Mouse (Mus musculus) c-Kit-positive CD71-negative TER-119-negative erythroid progenitor cells, embryonic 14.5 days (primary cell): ENCODE results near the gene Ctr9.

Source experiments
- DNase-seq: peaks from one replicate; pipeline ENCODE4 v3.0.0-alpha.2; 2013; ENCODE audit warnings: low read depth

Ctr9 gene

DNA sequence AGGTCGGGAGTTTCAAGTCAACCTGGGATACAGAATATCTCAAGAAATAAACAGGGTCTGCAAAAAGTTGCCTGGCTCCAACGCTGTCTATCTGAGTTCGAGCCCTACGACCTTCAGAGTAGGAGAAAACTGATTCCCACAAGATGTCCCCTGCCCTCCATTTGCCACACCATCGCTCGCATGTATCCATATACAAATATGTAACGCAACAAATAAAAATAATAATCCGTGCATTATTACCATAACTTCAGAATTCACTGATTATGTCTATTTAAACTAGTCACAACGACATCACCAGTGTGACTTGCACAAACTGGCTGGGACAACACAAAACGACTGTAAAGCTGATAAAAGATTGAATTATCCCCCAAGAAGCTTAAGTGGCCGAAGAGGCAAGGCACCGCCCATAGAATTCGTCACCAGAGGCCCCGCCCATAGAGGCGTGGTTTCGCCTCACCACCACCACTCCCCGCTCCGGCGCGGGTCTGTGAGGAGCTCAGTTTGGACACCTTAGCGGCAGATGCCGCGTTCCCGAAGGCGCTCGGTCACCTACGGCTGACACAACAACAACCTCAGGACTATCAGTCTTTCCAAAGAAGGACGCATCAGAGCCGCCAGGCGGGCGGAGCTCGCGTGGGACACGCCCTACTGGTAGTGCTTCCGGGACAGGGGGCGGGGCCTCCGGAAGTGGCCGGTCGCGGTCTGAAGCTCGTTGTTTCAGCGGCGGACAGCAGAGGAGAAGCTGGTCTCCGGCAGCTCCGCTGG lies at the start of gene Ctr9:
Gene Ctr9, plus strand, starts transcription at position 671 of the 765 bp plus-strand sequence.
- DNase-seq: peak; percentile 85

DNA sequence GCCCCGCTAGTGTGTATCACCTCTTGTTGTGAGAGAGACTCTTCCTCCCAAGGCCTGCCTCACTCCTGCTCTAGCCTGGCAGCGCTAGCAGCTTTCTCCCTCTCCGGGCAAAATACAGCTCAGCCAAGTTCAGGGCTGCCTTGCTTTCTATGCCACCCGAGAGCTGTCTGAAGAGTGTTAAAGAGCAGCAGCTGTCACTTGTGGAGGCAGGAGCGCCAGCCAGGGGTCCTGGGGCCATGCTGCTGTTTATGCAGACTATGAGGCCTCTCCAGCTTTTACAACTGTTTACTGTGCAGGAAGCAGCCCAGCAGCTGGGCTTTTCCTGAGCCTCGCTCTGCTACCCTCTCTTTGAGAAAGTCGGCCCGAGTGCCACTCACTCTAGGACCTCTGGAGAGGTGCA lies 47.7 kb upstream of the Ctr9 start:
- no peak for DNase-seq

DNA sequence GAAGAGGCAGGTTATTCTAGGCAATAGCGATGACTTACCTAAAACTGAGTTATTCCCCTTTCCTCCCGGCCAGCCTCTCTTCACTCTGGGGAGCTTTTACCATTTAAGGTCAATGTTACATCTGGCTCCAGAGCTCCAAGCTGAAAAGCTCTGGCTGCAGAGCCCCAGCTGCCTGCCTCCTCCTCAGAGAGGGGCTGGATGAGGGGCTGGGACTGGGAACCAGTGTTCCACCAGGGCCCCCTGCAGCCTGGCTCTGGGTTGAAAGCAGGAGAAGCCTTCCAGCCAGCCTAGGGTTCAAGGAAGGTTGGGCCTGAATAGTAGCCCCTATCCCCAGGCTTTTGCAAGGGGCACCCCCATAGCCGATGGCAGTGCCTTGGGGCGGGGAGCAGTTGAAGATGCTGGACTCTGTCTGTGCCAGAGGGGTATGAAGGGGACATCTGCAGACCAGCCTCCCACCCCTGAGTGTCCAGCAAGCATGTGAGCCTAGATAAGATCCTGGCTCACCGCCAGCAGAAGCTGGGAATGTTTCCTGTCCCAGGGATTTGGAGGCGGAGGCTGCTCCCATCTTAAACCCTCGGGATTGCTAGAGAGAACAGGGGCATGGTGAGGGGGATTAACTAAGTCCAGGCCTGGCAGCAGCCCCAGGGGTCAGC lies 46.6 kb upstream of the Ctr9 start, which contains the start of gene Mrvi1:
Gene Mrvi1, minus strand, starts transcription at position 409 of the 653 bp plus-strand sequence.
- no peak for DNase-seq

DNA sequence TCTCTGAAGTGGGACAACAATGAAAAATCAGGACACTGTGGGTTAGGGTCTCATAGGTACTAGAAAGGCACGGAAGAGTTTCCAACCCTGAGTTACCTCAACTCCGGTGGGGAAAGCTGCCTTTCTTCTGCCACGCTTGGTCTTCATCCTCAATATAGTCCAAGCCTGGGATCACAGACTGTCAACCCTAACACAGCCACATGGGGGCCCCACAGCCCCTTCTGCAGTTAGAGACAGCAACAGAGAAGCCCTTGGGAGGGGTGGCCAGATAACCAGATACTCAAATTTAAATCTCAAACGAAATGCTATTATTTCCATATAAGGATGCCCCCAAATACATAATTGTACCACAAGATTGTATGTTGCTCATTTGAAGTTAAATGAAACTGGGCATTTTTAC lies 46.0 kb upstream of the Ctr9 start:
- DNase-seq: no peak

DNA sequence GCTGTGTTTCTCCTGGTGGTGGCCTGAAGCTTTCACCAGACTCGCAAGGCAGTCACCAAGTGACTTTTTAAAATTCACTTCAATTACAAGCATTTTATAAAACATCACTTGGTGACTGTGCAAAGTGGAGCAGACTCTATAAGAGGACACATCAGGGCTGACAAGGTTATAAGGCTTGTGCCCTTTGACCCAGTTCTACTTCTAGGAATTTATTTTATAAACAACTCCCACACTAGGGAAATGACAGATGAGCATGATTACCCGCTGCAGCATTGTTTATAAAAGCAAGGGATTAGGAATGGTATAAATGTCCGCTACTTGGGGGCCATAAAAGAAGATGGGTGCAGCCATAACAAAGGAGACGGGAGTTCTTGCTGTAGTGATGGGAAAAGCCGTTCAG lies 45.1 kb upstream of the Ctr9 start:
- DNase-seq: no peak

DNA sequence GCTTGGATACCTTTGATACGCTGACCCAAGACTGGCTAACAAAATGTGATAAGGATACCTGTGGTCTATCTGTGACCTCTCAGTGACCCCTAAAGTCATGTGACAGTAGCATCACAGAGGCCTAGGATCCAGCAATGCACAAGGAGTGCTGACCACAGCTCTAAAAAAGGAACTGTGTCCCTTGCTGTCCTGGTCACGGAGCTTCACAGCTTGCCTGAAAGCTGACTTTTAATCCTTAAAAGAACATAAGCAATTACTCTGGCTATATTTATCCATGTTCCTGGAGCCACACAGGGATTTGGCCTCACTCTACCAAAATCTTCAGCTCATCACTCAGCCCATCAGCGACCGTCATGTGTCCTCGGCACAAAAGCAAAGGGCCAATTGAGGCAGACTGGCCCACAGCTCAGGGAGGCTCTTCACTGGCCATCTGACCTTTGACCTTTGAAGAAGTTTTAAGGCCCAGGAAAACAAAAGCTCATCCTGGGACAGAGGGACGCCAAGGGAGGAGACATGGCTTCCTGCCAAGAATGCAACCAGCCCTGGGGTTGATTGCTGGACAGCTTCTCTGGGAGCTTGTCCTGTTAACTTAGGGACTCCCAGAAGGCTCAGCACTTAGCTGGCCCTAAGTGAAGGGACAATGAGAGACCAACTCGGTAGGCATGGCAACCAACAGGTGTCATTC lies 43.0 kb upstream of the Ctr9 start:
- DNase-seq: no peak

DNA sequence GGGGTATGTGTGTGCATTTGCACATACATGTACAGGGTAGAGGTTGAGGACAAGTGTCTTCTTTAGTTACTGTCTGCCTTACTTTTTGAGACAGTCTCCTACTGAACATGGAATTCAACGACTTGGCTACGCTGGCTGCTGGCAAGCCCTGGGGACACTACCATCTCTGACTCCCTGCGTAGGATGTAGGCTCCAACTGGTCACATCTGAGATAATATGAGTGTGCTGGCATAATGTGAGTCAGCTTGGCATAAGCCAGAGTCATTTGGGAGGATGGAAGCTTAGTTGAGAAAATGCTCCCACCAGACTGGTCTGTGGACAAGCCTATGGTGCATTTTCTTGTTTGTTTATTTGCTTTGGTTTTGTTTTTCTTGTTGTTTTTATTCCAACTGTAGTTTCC lies 40.7 kb upstream of the Ctr9 start:
- no peak for DNase-seq

DNA sequence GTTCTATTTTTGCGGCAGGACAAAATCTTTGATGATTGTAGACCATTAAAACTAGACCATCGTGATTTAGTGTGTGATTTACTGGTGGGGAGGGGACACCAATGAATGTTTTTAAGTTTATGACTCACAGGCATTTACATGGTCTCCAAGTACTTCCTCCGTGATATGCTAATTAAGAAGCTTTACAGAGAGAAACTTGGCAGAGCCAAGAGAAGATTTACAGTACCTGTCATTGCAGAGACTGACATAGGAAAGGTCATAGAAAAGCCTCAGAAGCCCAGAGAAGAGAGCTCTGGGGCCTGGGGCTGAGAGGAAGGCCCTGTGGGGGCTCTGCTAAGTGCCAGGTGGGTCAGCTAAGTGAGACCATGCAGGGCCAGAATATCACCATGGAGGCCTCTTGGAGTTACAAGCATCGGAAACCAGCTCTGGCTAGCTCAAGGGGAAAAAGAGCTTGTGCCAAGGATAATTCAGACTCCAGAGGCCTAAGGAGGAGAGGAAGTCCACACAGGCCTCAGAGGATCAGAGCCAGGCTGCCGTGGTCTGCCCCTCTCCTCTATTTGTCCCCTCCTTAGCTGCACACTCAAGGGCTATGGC lies 39.4 kb upstream of the Ctr9 start:
- no peak for DNase-seq

DNA sequence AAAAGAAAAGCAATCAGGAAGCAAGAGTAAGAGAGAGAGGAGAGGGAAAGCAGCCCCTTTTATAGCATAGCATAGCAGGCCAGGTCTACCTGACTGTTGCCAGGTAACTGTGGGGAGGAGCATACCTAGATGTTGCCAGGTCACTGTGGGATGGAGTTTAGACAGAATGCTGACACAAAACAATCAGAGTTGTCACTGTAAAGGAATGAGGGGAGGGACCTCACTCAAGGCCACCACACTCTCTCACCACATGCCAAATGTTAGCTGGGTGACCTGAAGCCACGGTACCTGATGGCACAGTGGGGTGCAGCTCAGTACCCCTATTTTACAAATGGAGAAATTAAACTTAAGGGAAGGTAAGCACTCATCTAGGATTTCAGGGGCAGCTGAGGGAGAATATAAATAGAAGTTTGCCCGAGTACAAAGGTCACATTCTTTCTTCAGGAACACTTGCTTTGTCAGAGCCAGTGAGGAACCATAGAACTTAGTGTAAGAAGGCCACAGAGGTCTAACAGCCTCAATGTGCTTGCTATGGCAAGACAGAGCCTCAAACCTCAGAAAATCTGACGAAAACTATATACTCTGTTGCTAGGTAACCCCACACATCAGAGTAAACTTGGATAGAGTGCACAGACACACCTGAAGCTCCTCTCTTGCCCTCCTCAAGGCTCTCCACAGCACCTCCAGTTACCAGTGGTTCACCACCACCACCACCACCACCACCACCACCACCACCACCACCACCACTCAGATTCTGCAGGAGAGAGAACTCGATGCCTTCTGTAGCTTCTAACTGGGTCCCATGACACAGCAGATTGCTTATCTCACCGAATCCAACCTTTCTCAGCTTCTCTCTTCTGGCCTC lies 38.2 kb upstream of the Ctr9 start:
- DNase-seq: no peak

DNA sequence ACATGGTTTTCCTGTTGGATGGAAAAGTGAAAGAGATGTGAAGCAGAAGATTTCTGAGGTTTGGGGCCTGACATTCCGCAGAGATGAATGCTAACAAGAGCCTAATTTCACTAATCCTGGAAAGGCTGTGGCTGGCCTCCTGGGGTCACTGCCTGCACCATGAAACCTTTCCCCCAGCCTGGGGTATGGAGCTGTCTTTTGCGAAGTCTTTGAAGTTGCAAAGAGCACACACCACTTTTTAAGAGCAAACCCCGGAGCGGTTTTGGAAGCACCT lies 37.6 kb upstream of the Ctr9 start:
- DNase-seq: no peak

DNA sequence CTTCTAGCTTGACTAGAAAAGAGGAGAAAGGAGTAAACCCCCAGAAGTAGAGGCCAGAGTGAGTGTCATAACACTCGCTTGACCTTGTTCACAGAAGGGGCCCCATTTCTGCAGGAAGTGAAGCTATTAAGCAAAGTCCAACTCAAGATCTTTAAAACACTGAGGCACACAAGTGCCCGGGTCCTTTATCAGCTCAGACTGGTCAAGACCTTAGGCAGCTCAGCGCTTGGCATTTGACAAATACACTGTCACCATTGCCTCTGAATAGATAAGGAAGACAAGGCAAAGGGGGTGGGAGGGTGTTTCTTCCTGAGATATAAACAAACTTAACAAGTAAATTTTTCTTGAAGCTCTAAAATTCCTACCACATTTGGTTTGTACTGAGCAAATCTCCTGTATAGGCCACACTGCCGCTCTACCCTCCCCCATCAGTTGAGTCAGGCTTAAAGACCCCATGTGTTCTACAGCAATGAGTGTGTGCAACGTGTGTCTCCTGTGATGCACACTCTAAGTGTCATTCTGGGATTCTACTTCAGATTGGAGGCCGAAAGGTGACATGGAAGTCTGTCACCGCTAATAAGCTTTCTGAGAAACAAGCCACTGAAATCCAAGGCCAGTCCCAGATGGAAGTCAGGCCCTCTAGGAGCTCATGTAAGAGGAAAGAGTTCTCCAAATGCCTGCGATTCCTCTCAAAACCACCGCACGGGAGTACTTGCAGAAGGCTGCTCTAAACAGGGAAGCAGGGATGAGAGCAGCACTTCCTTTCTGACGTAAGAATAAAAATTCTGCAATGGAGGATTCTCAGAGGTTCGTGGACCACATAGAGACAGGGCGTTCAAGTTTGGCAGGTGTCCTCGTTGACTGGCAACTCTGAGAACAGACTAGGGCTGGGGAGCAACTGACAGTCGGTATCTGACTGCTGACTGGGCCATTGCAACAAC lies 29.6 kb upstream of the Ctr9 start:
- no peak for DNase-seq

DNA sequence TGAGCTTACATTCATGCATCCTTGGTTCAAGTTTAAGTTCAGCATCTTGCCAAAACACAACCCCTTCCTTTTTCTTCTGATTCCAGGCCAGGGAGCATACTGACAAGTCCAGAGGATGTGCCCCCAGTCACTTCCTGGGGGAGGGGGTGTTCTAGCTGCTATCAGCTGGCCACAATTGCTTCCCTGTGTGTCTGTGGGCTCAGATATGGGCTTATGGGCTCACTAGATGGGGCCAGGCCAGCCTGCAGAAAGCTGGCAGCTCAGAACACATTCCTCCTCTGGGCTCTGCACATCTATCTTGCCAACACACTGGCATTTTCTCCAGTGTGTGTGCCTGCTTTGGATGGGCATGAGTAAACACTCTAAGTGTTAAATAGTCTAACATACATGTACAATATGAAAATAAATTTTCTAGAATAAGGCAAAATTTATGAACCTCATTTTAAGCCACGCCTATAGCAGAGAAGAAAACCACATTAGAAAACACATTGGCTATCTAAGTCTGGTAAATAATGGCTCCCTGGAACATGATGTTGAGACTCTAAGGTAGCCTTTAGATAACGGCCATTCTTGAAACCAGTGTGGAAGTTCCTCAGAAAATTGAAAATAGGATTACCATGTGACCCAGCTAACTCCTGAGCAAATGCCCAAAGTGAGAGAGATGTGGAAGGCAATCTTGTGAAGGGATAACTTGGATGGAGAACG lies 24.5 kb upstream of the Ctr9 start:
- no peak for DNase-seq

DNA sequence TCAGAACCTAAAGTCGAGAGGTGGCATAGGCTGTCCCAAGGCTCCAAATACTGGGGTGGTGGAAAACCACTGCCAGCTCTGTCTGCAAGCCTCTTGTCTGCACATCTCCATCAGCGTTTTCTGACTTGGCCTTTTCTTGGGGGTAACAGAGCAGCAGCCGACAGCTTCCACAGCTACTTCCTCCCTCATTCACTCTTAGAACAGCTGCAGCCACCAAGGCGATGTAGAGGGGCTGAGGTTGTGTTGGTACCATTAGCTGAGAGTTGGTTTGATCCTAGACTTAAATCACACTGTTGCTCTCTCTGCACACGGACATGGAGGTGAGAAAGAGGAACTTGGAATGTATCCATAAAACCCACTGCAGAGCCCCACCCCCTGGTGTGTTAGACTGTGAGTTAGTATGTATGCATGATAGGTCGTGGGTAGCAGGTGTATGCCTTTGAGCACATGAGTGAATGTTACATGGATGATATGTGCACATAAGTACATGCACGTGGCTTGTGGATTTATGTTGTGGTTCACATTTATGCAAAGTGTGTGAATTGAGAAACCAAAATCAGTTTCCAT lies 14.6 kb upstream of the Ctr9 start:
- no peak for DNase-seq

DNA sequence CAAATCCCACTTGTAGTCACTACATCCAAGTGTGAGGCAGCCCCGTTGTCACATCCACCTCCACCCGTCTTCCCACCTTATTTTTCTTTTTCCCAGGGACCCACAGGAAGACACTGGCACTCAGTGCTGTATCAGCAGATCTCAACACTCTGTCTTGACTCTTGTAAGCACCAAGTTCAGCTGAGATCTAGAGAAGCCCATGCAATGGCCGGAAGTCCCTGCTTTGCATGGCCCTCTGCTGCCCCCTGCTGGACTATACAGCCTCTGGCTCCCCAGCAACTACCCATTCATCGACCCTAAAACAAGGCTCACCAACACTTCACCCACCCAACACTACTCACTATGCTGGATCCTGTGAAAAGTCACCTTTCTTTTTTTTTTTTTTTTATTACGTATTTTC lies 13.9 kb upstream of the Ctr9 start:
- peak; percentile 89 for DNase-seq

DNA sequence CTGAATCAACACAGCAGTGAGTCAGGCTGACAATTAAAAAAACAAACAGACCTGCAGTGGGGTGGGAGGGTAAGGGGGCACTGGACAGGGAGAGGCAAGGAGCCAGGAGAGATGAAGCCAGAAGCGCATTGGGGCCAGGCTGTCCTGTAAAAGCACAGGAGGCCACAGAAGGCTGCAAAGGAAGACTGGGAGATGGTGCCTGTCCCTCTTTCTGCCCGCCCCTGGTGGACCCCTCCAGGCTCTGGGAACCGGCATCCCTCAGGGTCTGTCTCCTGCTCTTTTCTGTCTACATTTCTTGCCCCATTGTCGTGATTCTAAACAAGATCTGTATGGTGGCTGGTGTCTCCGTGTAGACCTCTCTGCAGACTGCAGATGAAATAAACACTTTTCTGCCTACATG lies 13.0 kb upstream of the Ctr9 start:
- DNase-seq: no peak

DNA sequence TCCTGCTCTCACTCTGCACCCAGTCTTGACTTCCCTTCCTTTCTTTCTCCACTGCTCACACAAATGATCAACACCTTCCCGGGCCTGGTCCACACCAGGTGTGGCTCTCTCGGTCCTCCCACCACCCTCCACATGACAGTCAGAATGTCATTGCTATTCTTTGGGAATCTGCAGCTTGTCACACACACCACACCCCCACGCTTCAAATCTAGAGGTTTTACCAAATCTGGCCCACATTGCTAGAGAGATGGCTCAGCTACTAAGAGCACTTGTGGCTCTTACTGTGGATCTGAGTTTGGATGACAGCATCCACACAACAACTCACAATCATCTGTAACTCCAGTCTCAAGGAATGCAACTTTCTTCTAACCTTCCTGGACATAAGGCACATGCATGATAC lies 11.8 kb upstream of the Ctr9 start:
- no peak for DNase-seq

DNA sequence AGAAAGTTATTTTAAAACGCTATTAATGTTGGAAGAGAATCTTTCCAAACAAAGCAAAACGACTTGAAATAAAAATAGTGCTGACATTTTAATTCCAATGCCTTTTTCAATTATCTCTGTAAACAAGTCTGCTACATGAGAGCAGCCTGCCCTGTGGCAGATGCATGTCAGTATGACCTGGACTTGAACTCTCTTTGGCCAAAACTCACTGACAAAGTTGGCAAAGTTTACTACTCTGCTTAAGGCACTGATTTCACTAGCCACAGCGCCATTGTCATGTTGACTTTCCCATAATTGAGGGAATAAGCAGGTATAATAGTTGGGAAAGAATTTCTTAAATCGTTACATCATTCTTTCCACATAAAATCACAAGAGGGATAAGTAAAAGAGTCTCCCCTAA lies 7.9 kb upstream of the Ctr9 start:
- no peak for DNase-seq

DNA sequence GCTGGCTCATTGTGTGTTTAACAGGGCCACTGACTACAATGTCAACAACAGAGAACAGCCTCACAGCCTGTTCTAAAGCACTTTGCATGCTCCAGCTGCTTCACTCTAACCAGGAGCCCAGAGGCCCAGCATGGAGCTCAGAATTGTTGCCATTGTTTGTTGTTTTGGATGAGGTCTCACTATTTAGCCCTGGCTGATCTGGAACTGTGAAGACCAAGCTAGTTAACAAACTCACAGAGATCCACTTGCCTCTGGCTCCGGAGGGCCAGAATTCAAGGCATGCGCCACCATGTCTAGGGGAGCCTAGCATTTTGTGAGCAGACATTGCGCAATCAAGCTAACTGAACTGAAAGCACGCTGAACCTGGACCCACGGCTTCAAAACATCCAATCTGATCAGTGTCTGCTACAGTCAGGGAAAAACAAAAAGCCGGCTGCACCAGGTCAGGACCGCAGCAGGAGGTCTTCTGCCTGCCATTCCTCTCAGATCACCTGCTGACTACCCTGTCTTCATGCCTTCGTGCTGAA lies 4.6 kb upstream of the Ctr9 start:
- no peak for DNase-seq

DNA sequence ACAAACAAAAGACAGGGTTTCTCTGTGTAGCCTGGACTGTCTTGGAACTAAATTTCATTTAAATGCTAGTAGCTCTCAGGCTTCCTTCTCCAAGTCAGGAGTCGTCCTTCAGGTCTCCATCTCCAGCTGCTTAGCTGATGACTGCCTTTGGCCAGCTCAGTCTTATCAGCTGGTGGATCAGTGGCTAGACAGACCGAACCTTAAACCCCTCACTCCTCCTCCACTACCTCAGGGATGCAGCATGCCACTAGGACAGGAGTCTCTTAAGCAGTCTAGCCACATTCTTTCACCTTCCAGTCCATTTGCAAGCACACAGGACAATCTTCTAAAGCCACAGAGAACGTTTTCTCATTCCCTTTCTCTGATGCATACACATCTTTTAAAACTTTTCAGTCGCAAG lies 3.8 kb upstream of the Ctr9 start:
- no peak for DNase-seq

DNA sequence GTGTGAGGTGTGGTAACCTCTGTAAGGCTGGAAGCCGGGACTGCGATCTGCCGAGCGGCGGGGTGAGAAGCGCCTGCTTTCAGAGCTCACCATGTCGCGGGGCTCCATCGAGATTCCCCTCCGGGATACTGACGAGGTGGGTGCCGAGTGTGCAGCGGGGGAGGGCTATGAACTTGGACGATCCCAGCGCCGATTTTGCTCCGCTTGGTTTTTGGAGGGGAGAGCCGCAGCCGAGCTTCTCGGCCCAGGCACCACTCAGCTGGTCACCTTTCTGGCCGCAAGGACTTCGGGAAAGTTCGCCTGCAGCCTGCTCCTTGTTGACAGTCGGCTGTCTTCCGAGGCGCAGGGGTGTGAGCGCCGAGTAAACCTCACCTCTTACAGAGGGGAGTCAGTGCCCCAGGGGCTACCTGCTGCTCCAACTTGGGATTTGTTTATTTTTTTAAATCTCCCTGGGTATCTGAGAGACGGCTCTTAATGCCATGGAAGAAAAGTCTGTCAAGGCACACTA lies 349 bp downstream of the Ctr9 start:
- DNase-seq: no peak
